Mouse (Mus musculus): ENCODE results near the gene Atxn7l1.

Gene Atxn7l1

GRCm38 (mm10) chr12:33181875-33182274, 34.4 kb downstream of the Atxn7l1 start:
- in situ Hi-C loops (cut with MboI, MseI), result no loop called here

- in situ Hi-C loops (cut with MboI, MseI), result no loop called here
These were observed 35.1 kb downstream of the Atxn7l1 start for GRCm38 (mm10) chr12:33182428-33183137.

- in situ Hi-C loops (cut with MboI, MseI), result no loop called here
These were observed 35.7 kb downstream of the Atxn7l1 start for GRCm38 (mm10) chr12:33183138-33183627.

GRCm38 (mm10) chr12:33184137-33184536, 36.6 kb downstream of the Atxn7l1 start:
- in situ Hi-C loops (cut with MboI, MseI), result no loop called here

- in situ Hi-C loops (cut with MboI, MseI), result no loop called here
These were observed 37.6 kb downstream of the Atxn7l1 start for GRCm38 (mm10) chr12:33185046-33185445.

GRCm38 (mm10) chr12:33186331-33186730, 38.8 kb downstream of the Atxn7l1 start:
- in situ Hi-C loops (cut with MboI, MseI), result no loop called here

GRCm38 (mm10) chr12:33190133-33190532, 42.6 kb downstream of the Atxn7l1 start:
- in situ Hi-C loops (cut with MboI, MseI), result no loop called here

- in situ Hi-C loops (cut with MboI, MseI), result no loop called here
These were observed 43.1 kb downstream of the Atxn7l1 start for GRCm38 (mm10) chr12:33190633-33191032.

GRCm38 (mm10) chr12:33193408-33193901, 46.0 kb downstream of the Atxn7l1 start:
- in situ Hi-C loops (cut with MboI, MseI), result no loop called here

- in situ Hi-C loops (cut with MboI, MseI), result no loop called here
These were observed 47.7 kb downstream of the Atxn7l1 start for GRCm38 (mm10) chr12:33195175-33195574.

- in situ Hi-C loops (cut with MboI, MseI), result no loop called here
These were observed 49.8 kb downstream of the Atxn7l1 start for GRCm38 (mm10) chr12:33197287-33197686.

- in situ Hi-C loops (cut with MboI, MseI), result no loop called here
These were observed 50.3 kb downstream of the Atxn7l1 start for GRCm38 (mm10) chr12:33197746-33198145.

- in situ Hi-C loops (cut with MboI, MseI), result loop anchor here (5.0 to 25.0 kb wide), 2 partner anchors 56 to 686 kb away; no protein-coding TSS in a partner anchor
These were observed 53.6 kb downstream of the Atxn7l1 start for GRCm38 (mm10) chr12:33201068-33201467.

GRCm38 (mm10) chr12:33201491-33202210, 54.2 kb downstream of the Atxn7l1 start:
- in situ Hi-C loops (cut with MboI, MseI), result loop anchor here (5.0 to 25.0 kb wide), 2 partner anchors 56 to 686 kb away; no protein-coding TSS in a partner anchor

GRCm38 (mm10) chr12:33205255-33205654, 57.8 kb downstream of the Atxn7l1 start:
- in situ Hi-C loops (cut with MboI, MseI), result loop anchor here (25.0 kb wide), 1 partner anchor 682 kb away; no protein-coding TSS in a partner anchor

- in situ Hi-C loops (cut with MboI, MseI), result loop anchor here (25.0 kb wide), 1 partner anchor 681 kb away; no protein-coding TSS in a partner anchor
These were observed 58.8 kb downstream of the Atxn7l1 start for GRCm38 (mm10) chr12:33206300-33206699.

- in situ Hi-C loops (cut with MboI, MseI), result loop anchor here (25.0 kb wide), 1 partner anchor 676 kb away; no protein-coding TSS in a partner anchor
These were observed 63.4 kb downstream of the Atxn7l1 start for GRCm38 (mm10) chr12:33210856-33211255.

- in situ Hi-C loops (cut with MboI, MseI), result loop anchor here (25.0 kb wide), 1 partner anchor 669 kb away; no protein-coding TSS in a partner anchor
These were observed 70.8 kb downstream of the Atxn7l1 start for GRCm38 (mm10) chr12:33218215-33218859.

- in situ Hi-C loops (cut with MboI, MseI), result loop anchor here (25.0 kb wide), 1 partner anchor 668 kb away; no protein-coding TSS in a partner anchor
These were observed 71.9 kb downstream of the Atxn7l1 start for GRCm38 (mm10) chr12:33219436-33219835.

GRCm38 (mm10) chr12:33220081-33220480, 72.6 kb downstream of the Atxn7l1 start:
- in situ Hi-C loops (cut with MboI, MseI), result loop anchor here (25.0 kb wide), 1 partner anchor 667 kb away; no protein-coding TSS in a partner anchor

- in situ Hi-C loops (cut with MboI, MseI), result loop anchor here (25.0 kb wide), 1 partner anchor 667 kb away; no protein-coding TSS in a partner anchor
These were observed 73.1 kb downstream of the Atxn7l1 start for GRCm38 (mm10) chr12:33220509-33221051.
